8 mouse cellular contexts compared by ENCODE assay signal in the genomic region with DNA sequence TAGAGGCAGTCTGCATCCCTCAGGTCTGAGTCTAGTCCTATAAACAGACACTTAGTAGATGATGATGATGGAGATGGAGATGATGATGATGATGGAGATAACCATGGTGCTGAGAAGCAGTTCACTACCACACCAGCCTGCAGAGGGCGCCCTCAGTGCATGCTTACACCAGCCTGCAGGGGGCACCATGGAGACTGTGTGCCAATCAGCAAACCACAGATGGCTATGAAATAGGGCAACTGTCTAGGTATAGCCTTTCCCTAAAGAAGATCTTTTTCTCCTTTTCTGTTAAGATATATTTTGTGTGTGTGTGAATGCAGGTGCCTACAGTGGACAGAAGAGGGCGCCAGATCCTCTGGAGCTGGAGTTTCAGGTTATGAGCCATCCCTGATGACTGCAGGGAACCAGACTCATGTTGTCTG. TPM values are rescaled to one million over a fixed set of nuclear protein-coding genes. Genes with fewer than 3 reads are reported as not detected.
A peak's percentile ranks its signal among the peaks of the same experiment; 100 is the strongest.
DNase-seq lines count a peak whose midpoint lies in the region; ATAC-seq lines count a peak whose summit lies in the region.

No protein-coding gene starts in this region.

- no peak overlapping the region for H3K4me3 ChIP-seq in heart, embryonic 10.5 days

- 0 out of 2 replicates have a peak, but pooled peaks cover 13% of the 10 kb centered on the region for H3K27me3 ChIP-seq in heart, embryonic 10.5 days (ENCODE audit: insufficient read depth, poor library complexity, severe bottlenecking)

- ATAC-seq in hematopoietic stem cell, adult 5-6 weeks (replicated peaks in 1 of 2; ENCODE audit: insufficient read depth in 1 of 2, low FRiP score in 2 of 2, low TSS enrichment in 1 of 2, low read depth in 1 of 2, poor library complexity in 2 of 2, severe bottlenecking in 2 of 2), result peak; percentile 19 to 24; a peak in 3 of 4 replicates

- H3K9me3 ChIP-seq in heart, embryonic 10.5 days, result no peaks in the 10 kb centered on the region

- no peaks in the 10 kb centered on the region for H3K36me3 ChIP-seq in heart, embryonic 10.5 days

- peak; percentile 48 to 54 for DNase-seq in heart, postnatal 14 days
- DNase-seq in heart, embryonic 10.5 days (ENCODE audit: low spot score), result no peak
- DNase-seq in ovary, postnatal 36 days (ENCODE audit: low spot score), result peak; percentile 24
- no peak for DNase-seq in ovary, postnatal 10 days (ENCODE audit: low spot score)
- peak; percentile 72 for DNase-seq in adrenal gland, postnatal 14 days
- DNase-seq in retina, embryonic 14.5 days (ENCODE audit: low spot score), result peak; percentile 65
- no peak for DNase-seq in urinary bladder, postnatal 36 days (ENCODE audit: low spot score in 2 of 2)

- intact Hi-C loops in heart, postnatal 14 days (cut with DNase I), result loop anchor here (5.0 kb wide), 2 partner anchors 110 to 245 kb away; no protein-coding TSS in a partner anchor

- WGBS in heart, embryonic 10.5 days, result 17% methylated on average over 2 of the region's 2 CpGs

- no peak overlapping the region for H3K27ac ChIP-seq in heart, embryonic 10.5 days

- peaks cover 18% of the 10 kb centered on the region for H3K4me1 ChIP-seq in heart, embryonic 10.5 days

RNA-seq across cellular contexts. Expression of a gene that starts 4.8 kb away (rescaled TPM):
- total RNA-seq in heart, postnatal 14 days (2021), result 10 to 100 TPM; 13.3 to 17.4 TPM
- polyA plus RNA-seq in heart, embryonic 10.5 days (2016; fragmentation: Nextera tagmentation; extraction: Ambion mirVana), result 14.9 and 16.8 TPM in 2 replicates
- total RNA-seq in adrenal gland, postnatal 14 days (2021), result 8.9 and 11.1 TPM in 2 replicates
- total RNA-seq in hematopoietic stem cell, adult 5-6 weeks (2017), result 1.5 and 1.6 TPM in 2 replicates

RNA-seq across cellular contexts. Expression of a gene that starts 42.9 kb away (rescaled TPM):
- 1 to 10 TPM; 1.7 to 2.0 TPM for total RNA-seq in heart, postnatal 14 days (2021)
- polyA plus RNA-seq in heart, embryonic 10.5 days (2016; fragmentation: Nextera tagmentation; extraction: Ambion mirVana), result not detected in 2 replicates
- 1.0 TPM in 1 of 2 replicates, not detected in the other for total RNA-seq in adrenal gland, postnatal 14 days (2021)
- not detected in 2 replicates for total RNA-seq in hematopoietic stem cell, adult 5-6 weeks (2017)

RNA-seq across cellular contexts. Expression of a gene that starts 46.5 kb away (rescaled TPM):
- total RNA-seq in heart, postnatal 14 days (2021), result over 10,000 TPM; 17,559 to 24,540 TPM
- 9,075 and 12,184 TPM in 2 replicates for polyA plus RNA-seq in heart, embryonic 10.5 days (2016; fragmentation: Nextera tagmentation; extraction: Ambion mirVana)
- total RNA-seq in adrenal gland, postnatal 14 days (2021), result 8,335 and 10,867 TPM in 2 replicates
- 60.4 and 104 TPM in 2 replicates for total RNA-seq in hematopoietic stem cell, adult 5-6 weeks (2017)

RNA-seq across cellular contexts. Expression of a gene that starts 56.0 kb away (rescaled TPM):
- 1 to 10 TPM; 2.9 TPM for total RNA-seq in heart, postnatal 14 days (2021)
- polyA plus RNA-seq in heart, embryonic 10.5 days (2016; fragmentation: Nextera tagmentation; extraction: Ambion mirVana), result 13.9 and 16.8 TPM in 2 replicates
- total RNA-seq in adrenal gland, postnatal 14 days (2021), result 2.8 and 3.2 TPM in 2 replicates
- total RNA-seq in hematopoietic stem cell, adult 5-6 weeks (2017), result not detected in 2 replicates

RNA-seq across cellular contexts. Expression of a gene that starts 59.5 kb away (rescaled TPM):
- over 10,000 TPM; 19,140 to 26,056 TPM for total RNA-seq in heart, postnatal 14 days (2021)
- 4,954 and 6,566 TPM in 2 replicates for polyA plus RNA-seq in heart, embryonic 10.5 days (2016; fragmentation: Nextera tagmentation; extraction: Ambion mirVana)
- total RNA-seq in adrenal gland, postnatal 14 days (2021), result 9,215 and 11,792 TPM in 2 replicates
- total RNA-seq in hematopoietic stem cell, adult 5-6 weeks (2017), result 9.1 and 14.3 TPM in 2 replicates

Comparison
In these comparisons a context has a peak if more than half of its experiments do, and no peak if none do; other contexts are left out.
1. DNase-seq: peak in heart, postnatal 14 days (2 of 2), ovary, postnatal 36 days (single experiment), adrenal gland, postnatal 14 days (single experiment) and retina, embryonic 14.5 days (single experiment); none in heart, embryonic 10.5 days (single experiment), ovary, postnatal 10 days (single experiment) and urinary bladder, postnatal 36 days (0 of 2).
2. RNA of a gene that starts 46.5 kb away (total RNA-seq): 17,559 to 24,540 TPM in heart, postnatal 14 days and 8,335 to 10,867 TPM in adrenal gland, postnatal 14 days; 60.4 to 104 TPM in hematopoietic stem cell, adult 5-6 weeks; every median in the first group is over 10 times any median in the second.